Mouse (Mus musculus) heart, embryonic 16.5 days (tissue): ENCODE measurements around the gene Dcaf15. TPM values are rescaled to one million over a fixed set of nuclear protein-coding genes. Genes with fewer than 3 reads are reported as not detected.
A peak's percentile ranks its signal among the peaks of the same experiment; 100 is the strongest.

Experiments used
- ATAC-seq: fragments of 200-750 bp; cut with Nextera tagmentation; replicated peaks from 2 replicates; pipeline ENCODE4 v1.8.0; 2017; ENCODE audit warnings: moderate number of reproducible peaks; ENCODE audit not compliant: insufficient read depth, low FRiP score; ENCODE audit errors: extremely low read depth
- H3K27ac ChIP-seq: fragments of 300-500 bp; sonication (generic); 2 replicates; pipeline ENCODE4 v1.5.1; 2014; ENCODE audit warnings: mild to moderate bottlenecking, low read length, control low read depth, moderate library complexity
- H3K27me3 ChIP-seq: fragments of 300-500 bp; sonication (generic); 2 replicates; pipeline ENCODE4 v1.6.1; 2014; ENCODE audit warnings: low read length, mixed read lengths; ENCODE audit not compliant: control insufficient read depth, insufficient read depth
- H3K36me3 ChIP-seq: fragments of 300-500 bp; sonication (generic); 2 replicates; pipeline ENCODE4 v1.6.1; 2014; ENCODE audit not compliant: control insufficient read depth, insufficient read depth
- H3K4me1 ChIP-seq: fragments of 300-500 bp; sonication (generic); 2 replicates; pipeline ENCODE4 v1.6.1; 2014; ENCODE audit warnings: low read length, mixed read lengths; ENCODE audit not compliant: control insufficient read depth, insufficient read depth
- H3K4me2 ChIP-seq: fragments of 300-500 bp; sonication (generic); 2 replicates; pipeline ENCODE4 v1.6.1; 2014; ENCODE audit warnings: low read depth, mild to moderate bottlenecking, control low read depth, low read length
- H3K4me3 ChIP-seq: fragments of 300-500 bp; sonication (generic); 2 replicates; pipeline ENCODE4 v1.5.1; 2014; ENCODE audit warnings: mild to moderate bottlenecking, control low read depth, low read length
- H3K9ac ChIP-seq: fragments of 300-500 bp; sonication (generic); 2 replicates; pipeline ENCODE4 v1.6.1; 2014; ENCODE audit warnings: low read length, control low read depth
- H3K9me3 ChIP-seq: fragments of 300-500 bp; sonication (generic); replicated peaks from 2 replicates; pipeline ENCODE4 v1.6.1; 2016; ENCODE audit warnings: low read length; ENCODE audit not compliant: control insufficient read depth
- WGBS: fragments of 180-500 bp; shearing (Covaris S2); extraction: QIAGEN DNeasy Blood & Tissue Kit; methylation state at CpG from one replicate; pipeline ENCODE4 v1.1.7; 2014; 5-methylcytosine and 5-hydroxymethylcytosine counted together
- polyA plus RNA-seq: library from polyadenylated mRNA; unstranded; fragments of >200 nt; fragmentation: Nextera tagmentation; extraction: Ambion mirVana; gene quantifications from 2 replicates; pipeline ENCODE4 v1.2.1, GENCODE M21; 2015

The Dcaf15 gene
- 5.4 and 6.0 TPM in 2 replicates for polyA plus RNA-seq

GRCm38 (mm10) chr8:84104697-84105609, at the start of gene Dcaf15:
Gene Dcaf15 (minus strand): TSS chr8:84104768.
- Histone ChIP-seq H3K36me3 (peaks cover 8% of the 10 kb centered on the region; the same call in 1 of the 2 replicates), H3K9me3 (no peaks in the 10 kb centered on the region), H3K4me3 (peak within 1 kb of the TSS; percentile 70), H3K27me3 (no peaks in the 10 kb centered on the region), H3K27ac (peak within 1 kb of the TSS; percentile 87), H3K4me1 (peaks cover 13% of the 10 kb centered on the region), H3K9ac (peak within 1 kb of the TSS; percentile 85), H3K4me2 (peak within 1 kb of the TSS; percentile 80)
- 9% methylated on average over 42 of the region's 42 CpGs for WGBS
- peak; percentile 98 for ATAC-seq

DNA sequence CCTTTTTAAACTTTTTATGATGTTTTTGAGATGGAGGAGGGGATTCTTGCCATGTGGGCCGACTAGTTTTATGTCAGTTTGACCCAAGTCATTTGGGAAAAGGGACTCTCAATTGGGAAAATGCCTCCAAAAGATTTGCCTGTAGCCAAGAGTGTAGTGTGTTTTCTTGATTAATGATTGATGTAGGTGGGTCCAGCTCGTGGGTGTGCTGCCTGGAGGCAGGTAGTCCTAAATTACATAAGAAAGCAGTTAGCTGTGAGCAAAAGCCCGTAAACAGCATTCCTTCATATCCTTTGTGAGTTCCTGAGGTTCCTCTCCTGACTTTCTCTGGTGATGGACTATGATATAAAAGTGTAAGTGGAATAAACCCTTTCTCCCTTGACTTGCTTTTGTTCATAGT, 44.6 kb upstream of the Dcaf15 start:
- peaks cover 14% of the 10 kb centered on the region for H3K4me1 ChIP-seq
- no peak overlapping the region for H3K27ac ChIP-seq
- H3K4me3 ChIP-seq = no peak overlapping the region
- H3K9me3 ChIP-seq = no peaks in the 10 kb centered on the region
- no peaks in the 10 kb centered on the region for H3K36me3 ChIP-seq
- 79% methylated on average over 3 of the region's 3 CpGs for WGBS
- H3K9ac ChIP-seq = no peak overlapping the region
- H3K27me3 ChIP-seq = no peaks in the 10 kb centered on the region
- no peak overlapping the region for H3K4me2 ChIP-seq
- ATAC-seq = no peak

DNA sequence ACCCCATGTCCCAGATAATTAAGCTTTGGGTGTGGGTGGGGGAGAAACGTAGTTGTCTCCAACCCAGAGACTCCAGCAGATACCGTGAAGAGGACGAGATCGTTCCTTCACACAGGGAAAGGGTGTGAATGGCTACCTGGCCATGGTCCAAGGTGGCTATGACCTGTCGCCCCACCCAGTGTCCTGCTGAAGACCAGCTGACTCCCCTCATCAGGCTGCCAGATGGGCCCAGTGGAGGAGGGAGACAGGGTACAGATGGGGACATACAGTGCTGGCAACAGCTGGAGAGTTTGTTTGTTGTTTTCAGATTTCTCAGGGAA, 43.9 kb upstream of the Dcaf15 start:
- 58% methylated on average over 5 of the region's 5 CpGs for WGBS
- no peaks in the 10 kb centered on the region for H3K9me3 ChIP-seq
- no peak overlapping the region for H3K27ac ChIP-seq
- peaks cover 5% of the 10 kb centered on the region for H3K36me3 ChIP-seq
- H3K27me3 ChIP-seq = no peaks in the 10 kb centered on the region
- peak overlapping the region; percentile 89 for H3K9ac ChIP-seq
- peaks cover 14% of the 10 kb centered on the region for H3K4me1 ChIP-seq
- H3K4me3 ChIP-seq = peak overlapping the region; percentile 85
- peak overlapping the region; percentile 89 for H3K4me2 ChIP-seq
- no peak for ATAC-seq

DNA sequence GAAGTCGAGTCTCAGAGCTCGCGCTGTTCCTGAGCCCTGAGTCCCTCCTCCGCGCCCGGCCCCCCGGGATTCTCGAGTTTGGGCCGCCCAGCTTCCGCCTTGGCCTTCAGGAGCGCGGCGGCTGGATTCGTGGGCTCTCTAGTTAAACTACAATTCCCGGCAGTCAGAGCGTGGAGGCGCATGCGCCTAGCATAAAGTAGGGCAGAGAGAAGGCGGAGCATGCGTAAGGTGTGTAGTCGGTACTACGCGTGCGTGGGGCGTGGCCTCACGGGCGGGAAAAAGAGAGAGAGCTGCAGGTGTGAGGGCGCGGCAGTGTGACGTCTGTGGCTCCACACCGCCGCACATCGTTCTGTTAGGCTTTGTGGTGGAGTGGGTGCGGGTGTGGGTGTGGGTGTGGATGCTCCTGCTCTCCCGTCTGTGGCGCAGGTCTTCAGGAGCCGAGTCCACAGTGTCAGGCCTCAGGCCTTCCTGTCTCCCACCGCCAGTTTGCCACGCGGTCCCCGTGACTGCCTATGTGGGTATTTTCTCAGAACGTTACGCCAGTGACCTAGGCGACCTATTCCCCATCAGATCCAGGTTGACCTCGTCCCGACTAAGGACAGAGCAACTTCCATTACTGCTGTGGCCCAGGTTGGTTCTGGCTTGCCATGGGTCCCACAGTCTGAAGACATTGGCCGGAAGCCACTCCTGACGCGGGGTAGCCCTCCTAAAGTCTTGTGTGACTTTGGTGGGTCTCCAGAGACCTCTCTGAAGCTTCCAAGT, 43.4 kb upstream of the Dcaf15 start, which contains the start of the genes Cc2d1a and 4930432K21Rik:
TSS of gene Cc2d1a (minus strand) at position 168 of the 762 bp plus-strand sequence.
TSS of gene 4930432K21Rik (plus strand) at position 257 of the 762 bp plus-strand sequence.
- Histone ChIP-seq H3K27ac (no peak within 1 kb of the TSS), H3K9me3 (no peaks in the 10 kb centered on the region), H3K27me3 (no peaks in the 10 kb centered on the region), H3K36me3 (peaks cover 11% of the 10 kb centered on the region), H3K4me3 (peak within 1 kb of the TSS; percentile 85), H3K4me2 (peak within 1 kb of the TSS; percentile 89), H3K9ac (peak within 1 kb of the TSS; percentile 89), H3K4me1 (peaks cover 14% of the 10 kb centered on the region)
- WGBS = 15% methylated on average over 49 of the region's 49 CpGs
- peak; percentile 95 for ATAC-seq

DNA sequence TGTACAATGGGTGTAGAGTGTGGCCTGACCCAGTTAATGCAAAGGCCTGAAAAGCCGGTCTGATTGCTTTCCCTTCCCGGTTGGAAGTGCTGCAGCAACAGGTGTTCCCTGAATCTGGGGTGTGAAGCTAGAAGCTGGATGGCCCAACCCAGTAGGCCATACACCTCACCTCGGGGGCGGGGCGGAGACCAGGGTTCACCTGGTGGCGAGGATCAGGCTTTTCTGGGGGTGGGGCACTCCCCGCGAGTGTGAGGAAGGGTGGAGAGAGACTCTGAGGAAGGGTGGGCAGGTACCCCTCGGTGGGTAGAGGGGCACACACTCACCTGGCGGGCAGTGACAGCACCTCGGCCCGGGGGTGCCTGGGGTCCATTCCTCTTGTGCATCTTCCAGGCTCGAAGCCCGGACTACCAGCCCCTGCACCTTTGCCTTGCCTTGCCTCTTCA, 42.8 kb upstream of the Dcaf15 start:
- H3K4me3 ChIP-seq = peak overlapping the region; percentile 85
- no peak overlapping the region for H3K27ac ChIP-seq
- H3K4me2 ChIP-seq = peak overlapping the region; percentile 89
- no peaks in the 10 kb centered on the region for H3K27me3 ChIP-seq
- peak; percentile 10; the same call in 1 of the 2 replicates for ATAC-seq
- peak overlapping the region; percentile 89 for H3K9ac ChIP-seq
- H3K4me1 ChIP-seq = peaks cover 14% of the 10 kb centered on the region
- 6% methylated on average over 14 of the region's 14 CpGs for whole genome bisulfite sequencing
- H3K9me3 ChIP-seq = no peaks in the 10 kb centered on the region
- H3K36me3 ChIP-seq = peaks cover 17% of the 10 kb centered on the region

DNA sequence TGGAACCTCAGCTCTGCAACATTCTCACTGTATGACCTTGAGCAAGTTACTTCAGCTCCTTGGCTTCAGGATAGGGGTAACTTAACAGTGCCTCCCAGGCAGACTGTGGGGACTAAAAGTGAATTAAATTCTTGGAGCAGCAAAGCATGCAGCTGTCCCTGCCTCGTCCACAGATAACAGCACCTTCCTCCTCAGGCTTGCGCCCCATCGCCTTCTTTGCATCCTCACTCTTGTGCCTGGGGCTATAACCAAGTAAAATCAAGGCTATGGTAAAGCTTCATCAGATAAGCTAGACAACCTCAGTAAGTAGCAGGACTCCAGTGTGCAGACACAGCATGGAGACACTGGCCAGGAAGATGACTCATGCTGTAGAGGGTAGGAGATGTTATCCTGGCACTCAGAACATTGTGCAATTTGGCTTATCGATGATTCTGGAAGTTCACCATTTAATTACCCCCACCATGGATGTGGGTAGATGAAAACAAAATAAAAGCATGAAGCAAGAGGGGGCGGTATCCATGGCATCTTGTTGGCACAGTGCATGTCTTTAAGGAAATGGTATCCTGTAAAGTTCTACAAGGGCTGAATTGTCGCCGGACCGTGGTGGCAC, 40.2 kb upstream of the Dcaf15 start:
- Histone ChIP-seq H3K27ac (no peak overlapping the region), H3K4me3 (no peak overlapping the region), H3K4me1 (peaks cover 14% of the 10 kb centered on the region), H3K4me2 (no peak overlapping the region), H3K9me3 (no peaks in the 10 kb centered on the region), H3K9ac (no peak overlapping the region), H3K36me3 (peaks cover 37% of the 10 kb centered on the region), H3K27me3 (no peaks in the 10 kb centered on the region)
- WGBS = 87% methylated on average over 8 of the region's 8 CpGs
- ATAC-seq = no peak

DNA sequence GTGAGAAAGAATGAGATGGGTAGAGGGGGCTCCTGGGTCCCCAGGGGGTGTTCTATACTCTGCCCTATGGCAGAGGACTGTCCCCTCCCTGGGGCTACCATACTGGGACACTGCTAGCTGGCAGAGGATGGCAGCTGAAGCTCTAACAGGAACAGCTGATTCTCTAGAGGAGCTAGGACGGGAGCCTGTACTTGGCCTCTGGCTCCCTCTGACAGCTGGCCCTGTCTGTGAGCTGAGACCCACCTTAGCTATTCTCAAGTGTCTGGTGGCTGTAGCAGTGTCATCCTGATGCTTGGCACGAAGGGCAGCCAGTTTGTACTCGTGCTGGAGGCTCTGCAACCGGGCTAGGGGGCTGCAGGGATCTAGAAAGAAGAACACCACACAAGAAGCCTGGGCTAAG, 36.3 kb upstream of the Dcaf15 start:
- Histone ChIP-seq H3K36me3 (peaks cover 65% of the 10 kb centered on the region), H3K4me1 (no peaks in the 10 kb centered on the region), H3K4me2 (no peak overlapping the region), H3K9me3 (no peaks in the 10 kb centered on the region), H3K9ac (no peak overlapping the region), H3K27me3 (no peaks in the 10 kb centered on the region), H3K27ac (no peak overlapping the region), H3K4me3 (no peak overlapping the region)
- 81% methylated on average over 4 of the region's 4 CpGs for WGBS
- no peak for ATAC-seq

- no peaks in the 10 kb centered on the region for H3K9me3 ChIP-seq
- H3K27ac ChIP-seq = no peak overlapping the region
- H3K4me2 ChIP-seq = no peak overlapping the region
- H3K27me3 ChIP-seq = no peaks in the 10 kb centered on the region
- H3K4me1 ChIP-seq = no peaks in the 10 kb centered on the region
- H3K9ac ChIP-seq = no peak overlapping the region
- H3K36me3 ChIP-seq = peaks cover 71% of the 10 kb centered on the region
- WGBS = 85% methylated on average over 3 of the region's 3 CpGs
- no peak for ATAC-seq
- H3K4me3 ChIP-seq = no peak overlapping the region
These were observed 33.3 kb upstream of the Dcaf15 start for GRCm38 (mm10) chr8:84137848-84138247.
